Mouse (Mus musculus) gastrocnemius, postnatal 4 days (tissue): Measurements from ENCODE around the gene Spata31. TPM values are rescaled to one million over a fixed set of nuclear protein-coding genes. Genes with fewer than 3 reads are reported as not detected.

Source experiments
- DNase-seq, 2 experiments: peaks; one replicate each; pipeline ENCODE4 v3.0.0; 2021 to 2022; ENCODE audit warnings: low spot score in 2 of 2, mixed read lengths in 2 of 2
- long read RNA-seq, 2 experiments: library from polyadenylated mRNA; stranded (forward); transcript quantifications; one replicate each; pipeline ENCODE4 v2.0.0; 2021
- total RNA-seq, 2 experiments: library from RNA; stranded (reverse); gene quantifications; 2 replicates each; pipeline ENCODE4 v1.2.3; 2021

Spata31 gene
- total RNA-seq, result not detected
- long read RNA-seq, experiment 1, result 0 reads
- long read RNA-seq, experiment 2, result 0 reads

GRCm38 (mm10) chr13:64917191-64917590 is at the start of gene Spata31:
Spata31 (plus strand) TSS chr13:64917406.
- no peak for DNase-seq

DNA sequence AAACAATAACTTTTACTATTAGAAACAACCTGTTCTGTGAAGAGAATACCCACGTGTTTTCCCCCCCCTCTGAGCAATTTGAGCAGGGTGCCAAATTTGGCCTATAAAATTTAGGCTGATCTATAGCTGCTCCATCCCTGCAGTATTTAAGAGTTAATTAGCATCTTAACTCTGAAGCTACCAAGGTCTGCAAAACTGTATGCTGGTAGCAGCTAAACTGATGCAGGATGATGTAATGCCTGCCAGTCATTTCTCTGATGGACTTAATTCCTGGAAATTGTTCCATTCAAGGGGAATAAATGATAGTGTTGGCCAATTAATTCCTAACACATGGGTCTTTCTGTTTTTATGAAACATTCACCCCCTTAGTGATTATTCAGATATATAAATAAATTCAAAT is 14.1 kb upstream of the Spata31 start:
- no peak for DNase-seq

DNA sequence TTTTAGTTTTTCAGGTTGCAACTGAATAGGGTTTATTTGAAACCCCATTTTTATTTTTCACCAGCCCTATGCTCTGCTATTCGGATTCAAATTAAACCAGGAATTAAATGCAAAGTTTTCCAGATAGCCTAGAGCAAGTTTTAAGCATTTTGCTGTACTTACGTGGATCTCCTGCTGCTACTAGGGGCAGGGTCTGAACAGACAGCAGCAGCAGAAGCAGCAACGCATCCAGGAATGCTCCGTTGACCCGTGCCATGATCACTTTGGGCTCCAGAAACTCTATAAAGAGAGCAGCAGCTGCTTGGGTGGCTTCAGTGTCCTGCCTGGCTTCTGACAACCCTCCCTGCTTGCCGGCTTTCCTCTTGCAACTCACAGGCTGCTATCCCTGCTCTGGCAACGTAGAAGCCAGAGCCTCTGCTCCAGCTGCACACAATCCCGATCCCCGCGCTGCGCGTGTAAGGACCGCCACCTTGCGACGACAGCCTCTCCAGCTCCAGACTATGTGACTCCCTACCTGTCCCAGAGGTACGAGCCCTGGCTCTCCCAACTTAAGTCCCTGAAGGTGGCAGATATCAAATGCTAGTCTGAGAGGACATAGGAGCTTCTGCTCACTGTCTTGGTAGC is 13.5 kb upstream of the Spata31 start, which contains the start of gene Cntnap3:
TSS of gene Cntnap3 (minus strand) at position 371 of the 624 bp plus-strand sequence.
- DNase-seq, result no peak

Other genes starting within 250 kb of the Spata31 start
- gene Cntnap3, start 13.5 kb upstream of the Spata31 start, total RNA-seq, result under 1 TPM in 1 of 2 experiments, not detected in 1; 0.08 TPM
- gene Spata31d1c, start 115.7 kb downstream of the Spata31 start, total RNA-seq, result not detected
- not detected for gene Prss47, start 135.4 kb downstream of the Spata31 start, total RNA-seq
- gene Mfsd14b, start 195.6 kb downstream of the Spata31 start, total RNA-seq, result 10 to 100 TPM; 23.7 to 27.4 TPM
- gene Olfr465-ps1, start 220.7 kb downstream of the Spata31 start, total RNA-seq, result not detected
- gene Olfr466, start 232.8 kb downstream of the Spata31 start, total RNA-seq, result not detected